Mouse (Mus musculus): ENCODE data around the gene Col8a2.

GRCm38 (mm10) chr4:126260520-126261201, 25.9 kb upstream of the Col8a2 start:
- TF ChIP-seq POLR2A (IDR thresholded peaks at IDR 0.05; ENCODE audit: extremely low read depth, insufficient read depth, low read length) (no peak), CTCF (IDR thresholded peaks at IDR 0.05; ENCODE audit: extremely low read depth, insufficient read depth, low read length) (no peak)

All from cortical plate, adult 2 months (tissue).